ENCODE assay signal across 11 mouse cellular contexts in the genomic region with DNA sequence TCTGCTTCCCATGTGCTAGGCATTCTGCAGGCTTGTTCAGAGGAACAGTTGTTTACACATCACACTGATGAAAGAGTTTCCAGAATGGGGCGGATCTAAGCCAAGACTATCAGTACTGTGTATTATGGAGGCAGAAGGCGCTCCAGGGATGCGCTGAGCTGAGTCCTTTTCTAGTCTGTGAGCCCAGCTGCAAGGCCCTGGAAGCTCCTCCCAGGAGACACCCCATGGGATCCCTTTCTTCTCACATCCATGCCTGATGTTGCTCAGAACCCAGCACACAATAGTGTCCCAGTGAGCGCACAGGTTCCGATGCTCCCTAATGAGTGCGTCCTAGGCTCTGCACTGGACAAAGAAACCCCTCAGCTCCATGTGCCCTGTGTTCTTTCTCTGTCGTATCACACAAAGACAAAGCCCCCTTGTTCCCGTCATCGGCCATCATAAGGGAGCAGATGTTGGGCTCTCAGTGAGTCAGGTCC.
DNase-seq lines count a peak whose midpoint lies in the region; ATAC-seq and TF ChIP-seq lines count a peak whose summit lies in the region.
"Had no signal": no experiment of that assay in that cellular context is flagged by ENCODE, and none has a peak within 500 bp of the region (broad histone marks: within the 10 kb centered on the region; RNA-seq: fewer than 3 reads in every experiment).

No protein-coding gene starts in this region.

- no peaks in the 10 kb centered on the region for H3K9me3 ChIP-seq in lung, embryonic 14.5 days (ENCODE audit: low read depth, low read length)
- H3K9me3 ChIP-seq in forebrain, embryonic 13.5 days (replicated peaks), result no peaks in the 10 kb centered on the region
- H3K9me3 ChIP-seq: liver, embryonic 13.5 days had no signal

- H3K4me2 ChIP-seq in lung, embryonic 14.5 days, result no peak overlapping the region
- H3K4me2 ChIP-seq in forebrain, embryonic 13.5 days, result no peak overlapping the region
- H3K4me2 ChIP-seq: liver, embryonic 13.5 days had no signal

- intact Hi-C loops in left cerebral cortex, postnatal 10 days (cut with DNase I), result no loop called here

- H3K4me1 ChIP-seq in lung, embryonic 14.5 days (ENCODE audit: insufficient read depth), result no peaks in the 10 kb centered on the region
- H3K4me1 ChIP-seq in forebrain, embryonic 13.5 days, result peaks cover 9% of the 10 kb centered on the region

- no peak overlapping the region for H3K9ac ChIP-seq in lung, embryonic 14.5 days
- no peak overlapping the region for H3K9ac ChIP-seq in forebrain, embryonic 13.5 days
- H3K9ac ChIP-seq: liver, embryonic 13.5 days had no signal

- no peak overlapping the region for H3K27ac ChIP-seq in lung, embryonic 14.5 days (ENCODE audit: low read depth)
- peak overlapping the region; percentile 31; the same call in 1 of the 2 replicates for H3K27ac ChIP-seq in forebrain, embryonic 13.5 days
- H3K27ac ChIP-seq: liver, embryonic 13.5 days had no signal

- ATAC-seq in lung, embryonic 14.5 days (ENCODE audit: insufficient read depth), result peak; percentile 68; the same call in 1 of the 2 replicates
- peak; percentile 77 for ATAC-seq in forebrain, embryonic 13.5 days
- no peak for ATAC-seq in megakaryocyte, adult 5-6 weeks (ENCODE audit: poor library complexity, severe bottlenecking)

- no peaks in the 10 kb centered on the region for H3K27me3 ChIP-seq in lung, embryonic 14.5 days (ENCODE audit: insufficient read depth, low read length)
- H3K27me3 ChIP-seq in forebrain, embryonic 13.5 days, result no peaks in the 10 kb centered on the region
- H3K27me3 ChIP-seq: liver, embryonic 13.5 days had no signal

- no peak for TF ChIP-seq CTCF in lung, embryonic 14.5 days (IDR thresholded peaks at IDR 0.05; ENCODE audit: low read depth)

- 67% methylated on average over 9 of the region's 9 CpGs for WGBS in lung, embryonic 14.5 days
- WGBS in forebrain, embryonic 13.5 days, result 29% methylated on average over 9 of the region's 9 CpGs

- peaks cover 9% of the 10 kb centered on the region for H3K36me3 ChIP-seq in lung, embryonic 14.5 days (ENCODE audit: insufficient read depth)
- H3K36me3 ChIP-seq in forebrain, embryonic 13.5 days (ENCODE audit: poor library complexity, severe bottlenecking), result peaks cover 36% of the 10 kb centered on the region
- H3K36me3 ChIP-seq: liver, embryonic 13.5 days had no signal

- H3K4me3 ChIP-seq in lung, embryonic 14.5 days (ENCODE audit: low read depth, low read length), result no peak overlapping the region
- no peak overlapping the region for H3K4me3 ChIP-seq in forebrain, embryonic 13.5 days
- H3K4me3 ChIP-seq: liver, embryonic 13.5 days had no signal

- DNase-seq in lung, embryonic 14.5 days, result peak; percentile 59
- no peak for DNase-seq in lung, postnatal 14 days
- peak; percentile 16 to 66 for DNase-seq in left cerebral cortex, postnatal 10 days (ENCODE audit: extremely low spot score in 1 of 2, low spot score in 2 of 2)
- peak; percentile 99 for DNase-seq in retina, postnatal 1 day
- no peak for DNase-seq in urinary bladder, postnatal 36 days (ENCODE audit: low spot score in 2 of 2)
- DNase-seq in urinary bladder, postnatal 10 days (ENCODE audit: low spot score), result no peak
- DNase-seq: adrenal gland, postnatal 25 days; liver, embryonic 13.5 days; right cerebral cortex, postnatal 25 days had no signal

Comparison
In these comparisons a context has a peak if more than half of its experiments do, and no peak if none do; other contexts are left out.
1. DNase-seq: peak in lung, embryonic 14.5 days (single experiment), left cerebral cortex, postnatal 10 days (2 of 2) and retina, postnatal 1 day (single experiment); none in lung, postnatal 14 days (single experiment), urinary bladder, postnatal 36 days (0 of 2) and urinary bladder, postnatal 10 days (single experiment).